Mouse (Mus musculus): Measurements from ENCODE around the gene Ptpra. TPM values are rescaled to one million over a fixed set of nuclear protein-coding genes. Genes with fewer than 3 reads are reported as not detected.

Ptpra gene
- polyA plus RNA-seq, 1 experiment: 1.2 TPM

DNA sequence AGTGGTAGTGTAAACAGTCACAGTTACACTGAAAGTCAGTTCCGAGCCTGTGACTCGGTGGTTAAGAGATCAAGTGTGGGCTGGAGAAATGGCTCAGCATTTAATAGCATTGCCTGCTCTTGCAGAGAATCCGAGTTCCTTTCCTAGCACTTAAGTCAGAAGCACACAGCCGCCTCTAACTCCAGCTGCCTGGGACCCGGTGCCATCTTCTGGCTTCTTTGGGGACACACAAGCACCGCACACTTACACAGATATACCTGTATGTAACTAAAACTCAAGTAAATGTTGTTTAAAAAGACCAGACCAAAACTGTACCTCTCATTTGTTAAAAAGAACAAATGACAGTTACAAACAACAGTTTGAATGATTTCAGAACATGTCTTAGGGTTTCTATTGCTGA, 78.4 kb downstream of the Ptpra start:
- Histone ChIP-seq H3K27me3 (ENCODE audit: control insufficient read depth) (no peaks in the 10 kb centered on the region), H3K36me3 (ENCODE audit: control insufficient read depth) (peaks cover 74% of the 10 kb centered on the region), H3K4me3 (replicated peaks) (no peak overlapping the region), H3K9me3 (ENCODE audit: control insufficient read depth, low read length) (no peaks in the 10 kb centered on the region), H3K4me1 (ENCODE audit: control insufficient read depth) (no peaks in the 10 kb centered on the region)
- TF ChIP-seq GATA1 (IDR thresholded peaks at IDR 0.05; ENCODE audit: low read length) (no peak), TAL1 (IDR thresholded peaks at IDR 0.05; ENCODE audit: low read length) (no peak)

DNA sequence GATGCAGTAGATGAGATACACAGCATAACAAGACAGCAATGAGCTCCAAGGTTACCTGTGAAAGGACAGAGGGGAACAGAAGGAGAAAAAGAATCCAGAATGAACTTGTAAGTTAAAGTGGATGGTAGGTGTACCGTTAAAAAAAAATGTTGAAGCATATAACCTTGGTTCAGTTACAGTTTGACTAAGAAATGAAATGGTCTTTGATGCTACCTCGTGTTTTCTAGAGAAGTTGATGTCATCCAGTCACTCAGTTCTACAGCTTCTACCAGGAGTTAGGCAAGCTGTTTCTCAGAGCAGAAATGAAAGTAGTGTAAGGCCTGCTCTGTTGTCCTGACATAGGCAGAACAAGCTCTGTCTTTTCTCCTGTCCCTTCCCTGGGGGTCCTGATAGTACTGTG, 79.2 kb downstream of the Ptpra start:
- H3K9me3 ChIP-seq (ENCODE audit: control insufficient read depth, low read length): no peaks in the 10 kb centered on the region
- peaks cover 73% of the 10 kb centered on the region for H3K36me3 ChIP-seq (ENCODE audit: control insufficient read depth)
- H3K27me3 ChIP-seq (ENCODE audit: control insufficient read depth): no peaks in the 10 kb centered on the region
- H3K4me1 ChIP-seq (ENCODE audit: control insufficient read depth): no peaks in the 10 kb centered on the region
- no peak overlapping the region for H3K4me3 ChIP-seq (replicated peaks)
- no peak for TF ChIP-seq TAL1 (IDR thresholded peaks at IDR 0.05; ENCODE audit: low read length)

- no peaks in the 10 kb centered on the region for H3K9me3 ChIP-seq (ENCODE audit: control insufficient read depth, low read length)
- no peaks in the 10 kb centered on the region for H3K27me3 ChIP-seq (ENCODE audit: control insufficient read depth)
- peaks cover 72% of the 10 kb centered on the region for H3K36me3 ChIP-seq (ENCODE audit: control insufficient read depth)
- TF ChIP-seq TAL1 (IDR thresholded peaks at IDR 0.05; ENCODE audit: low read length): no peak
- TF ChIP-seq GATA1 (IDR thresholded peaks at IDR 0.05; ENCODE audit: low read length): no peak
- no peaks in the 10 kb centered on the region for H3K4me1 ChIP-seq (ENCODE audit: control insufficient read depth)
- H3K4me3 ChIP-seq (replicated peaks): no peak overlapping the region
Measured at GRCm38 (mm10) chr2:130529925-130530324, 79.8 kb downstream of the Ptpra start.

DNA sequence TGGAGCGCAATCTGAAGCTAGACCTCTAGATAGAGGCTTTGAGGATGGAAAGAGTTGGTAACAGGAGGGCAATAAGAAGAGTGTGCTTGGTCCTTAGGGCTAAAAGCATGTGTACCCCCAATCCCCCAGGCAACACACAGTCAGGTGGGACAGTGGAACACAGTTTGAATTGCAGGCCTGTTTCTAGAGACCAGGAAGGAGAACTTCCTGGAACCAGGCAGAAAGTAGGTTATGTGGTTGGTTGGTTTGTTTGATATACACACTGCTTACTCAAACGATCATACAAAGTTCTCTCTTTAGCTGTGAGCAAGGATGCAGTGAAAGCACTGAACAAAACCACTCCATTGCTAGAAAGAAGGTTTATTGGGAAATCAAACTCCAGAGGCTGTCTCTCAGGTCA, 82.1 kb downstream of the Ptpra start:
- no peaks in the 10 kb centered on the region for H3K27me3 ChIP-seq (ENCODE audit: control insufficient read depth)
- H3K36me3 ChIP-seq (ENCODE audit: control insufficient read depth): peaks cover 77% of the 10 kb centered on the region
- no peaks in the 10 kb centered on the region for H3K9me3 ChIP-seq (ENCODE audit: control insufficient read depth, low read length)
- H3K4me1 ChIP-seq (ENCODE audit: control insufficient read depth): no peaks in the 10 kb centered on the region
- TF ChIP-seq GATA1 (IDR thresholded peaks at IDR 0.05; ENCODE audit: low read length) (no peak), TAL1 (IDR thresholded peaks at IDR 0.05; ENCODE audit: low read length) (no peak)
- H3K4me3 ChIP-seq (replicated peaks): no peak overlapping the region

DNA sequence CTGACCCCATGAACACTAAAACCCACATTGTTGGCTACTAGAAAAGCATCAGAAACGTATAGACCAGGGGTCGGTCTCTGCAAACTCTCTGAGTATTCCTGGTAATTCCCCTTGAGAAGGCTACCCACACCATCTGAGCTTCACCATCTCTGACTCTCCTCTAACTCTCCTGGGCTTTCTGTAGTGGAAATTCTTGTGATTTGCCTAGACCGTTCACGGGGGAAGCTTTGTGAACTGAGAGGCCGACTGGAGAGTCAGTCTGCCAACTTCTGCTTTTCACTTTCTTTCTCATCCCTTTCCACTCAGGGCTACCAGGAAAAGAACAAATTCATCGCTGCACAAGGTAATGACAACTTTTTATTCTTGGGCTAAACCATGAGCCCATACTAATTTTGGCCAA, 84.9 kb downstream of the Ptpra start:
- H3K4me3 ChIP-seq (replicated peaks): no peak overlapping the region
- no peaks in the 10 kb centered on the region for H3K4me1 ChIP-seq (ENCODE audit: control insufficient read depth)
- H3K36me3 ChIP-seq (ENCODE audit: control insufficient read depth): peaks cover 84% of the 10 kb centered on the region
- no peak for TF ChIP-seq GATA1 (IDR thresholded peaks at IDR 0.05; ENCODE audit: low read length)
- no peak for TF ChIP-seq TAL1 (IDR thresholded peaks at IDR 0.05; ENCODE audit: low read length)
- H3K9me3 ChIP-seq (ENCODE audit: control insufficient read depth, low read length): no peaks in the 10 kb centered on the region
- H3K27me3 ChIP-seq (ENCODE audit: control insufficient read depth): no peaks in the 10 kb centered on the region

DNA sequence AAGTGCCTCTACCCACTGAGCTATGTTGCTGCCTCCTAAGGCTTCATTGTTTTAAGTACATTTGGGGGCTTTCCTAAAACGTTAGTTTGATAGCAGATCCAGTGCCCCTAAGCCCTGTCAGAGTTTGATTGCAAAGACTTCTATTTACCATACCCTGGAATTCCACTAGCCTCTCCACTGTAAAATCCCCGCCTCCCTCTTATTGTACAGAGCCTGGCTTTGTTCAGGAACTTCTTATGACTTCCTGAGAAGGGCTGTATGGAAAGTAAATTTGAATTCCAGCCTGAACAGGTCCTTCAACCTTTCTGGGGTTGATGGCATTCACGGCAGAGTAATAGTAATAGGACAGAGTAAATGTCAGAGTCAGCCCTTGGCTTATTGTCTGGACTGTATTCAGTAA, 86.8 kb downstream of the Ptpra start:
- Histone ChIP-seq H3K36me3 (ENCODE audit: control insufficient read depth) (peaks cover 90% of the 10 kb centered on the region), H3K4me1 (ENCODE audit: control insufficient read depth) (no peaks in the 10 kb centered on the region), H3K9me3 (ENCODE audit: control insufficient read depth, low read length) (no peaks in the 10 kb centered on the region), H3K4me3 (replicated peaks) (no peak overlapping the region), H3K27me3 (ENCODE audit: control insufficient read depth) (no peaks in the 10 kb centered on the region)
- no peak for TF ChIP-seq TAL1 (IDR thresholded peaks at IDR 0.05; ENCODE audit: low read length)
- no peak for TF ChIP-seq GATA1 (IDR thresholded peaks at IDR 0.05; ENCODE audit: low read length)

DNA sequence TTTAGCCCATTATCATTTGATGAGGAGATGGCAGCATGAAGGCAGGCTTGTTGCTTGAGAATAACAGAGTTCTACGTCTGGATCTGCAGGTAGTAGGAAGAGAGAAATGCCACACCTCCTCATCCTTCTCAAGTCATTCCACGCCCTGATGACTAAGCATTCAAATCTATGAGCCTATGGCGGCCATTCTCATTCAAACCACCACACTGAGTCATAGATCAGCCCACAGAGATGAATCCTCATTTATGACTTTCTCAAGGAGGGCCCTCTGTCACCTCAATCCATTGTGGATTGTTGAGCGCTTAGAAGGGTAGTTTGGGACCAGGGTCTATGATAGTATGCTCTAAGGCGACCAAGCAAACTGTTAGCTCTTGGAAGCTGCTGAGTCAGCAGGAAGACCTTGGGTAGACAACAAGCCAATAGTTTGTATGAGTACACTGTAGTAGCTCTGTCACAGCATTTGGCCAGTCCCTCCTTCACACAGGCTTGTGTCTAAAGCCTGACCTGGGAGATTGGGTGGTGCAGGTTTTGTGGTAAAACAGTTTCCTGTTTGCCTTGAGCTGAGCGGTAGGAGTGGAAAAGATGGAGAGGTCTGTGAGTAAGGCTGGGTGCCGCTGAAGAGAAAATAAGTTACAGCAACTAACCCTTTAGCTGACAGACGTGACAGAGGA, 88.9 kb downstream of the Ptpra start:
- Histone ChIP-seq H3K27me3 (ENCODE audit: control insufficient read depth) (no peaks in the 10 kb centered on the region), H3K4me3 (replicated peaks) (no peak overlapping the region), H3K36me3 (ENCODE audit: control insufficient read depth) (peaks cover 93% of the 10 kb centered on the region), H3K9me3 (ENCODE audit: control insufficient read depth, low read length) (no peaks in the 10 kb centered on the region), H3K4me1 (ENCODE audit: control insufficient read depth) (no peaks in the 10 kb centered on the region)
- TF ChIP-seq GATA1 (IDR thresholded peaks at IDR 0.05; ENCODE audit: low read length): no peak
- TF ChIP-seq TAL1 (IDR thresholded peaks at IDR 0.05; ENCODE audit: low read length): no peak

- H3K36me3 ChIP-seq (ENCODE audit: control insufficient read depth): peaks cover 95% of the 10 kb centered on the region
- peaks cover under 1% of the 10 kb centered on the region for H3K4me1 ChIP-seq (ENCODE audit: control insufficient read depth)
- TF ChIP-seq GATA1 (IDR thresholded peaks at IDR 0.05; ENCODE audit: low read length) (no peak), TAL1 (IDR thresholded peaks at IDR 0.05; ENCODE audit: low read length) (no peak)
- no peaks in the 10 kb centered on the region for H3K27me3 ChIP-seq (ENCODE audit: control insufficient read depth)
- no peaks in the 10 kb centered on the region for H3K9me3 ChIP-seq (ENCODE audit: control insufficient read depth, low read length)
- H3K4me3 ChIP-seq (replicated peaks): no peak overlapping the region
Measured at GRCm38 (mm10) chr2:130540266-130540665, 90.2 kb downstream of the Ptpra start.

- TF ChIP-seq GATA1 (IDR thresholded peaks at IDR 0.05; ENCODE audit: low read length): no peak
- TF ChIP-seq TAL1 (IDR thresholded peaks at IDR 0.05; ENCODE audit: low read length): no peak
- peaks cover 13% of the 10 kb centered on the region for H3K4me1 ChIP-seq (ENCODE audit: control insufficient read depth)
- no peaks in the 10 kb centered on the region for H3K27me3 ChIP-seq (ENCODE audit: control insufficient read depth)
- no peaks in the 10 kb centered on the region for H3K9me3 ChIP-seq (ENCODE audit: control insufficient read depth, low read length)
- H3K4me3 ChIP-seq (replicated peaks): no peak overlapping the region
- peaks cover 95% of the 10 kb centered on the region for H3K36me3 ChIP-seq (ENCODE audit: control insufficient read depth)
Measured at GRCm38 (mm10) chr2:130546957-130547356, 96.9 kb downstream of the Ptpra start.

DNA sequence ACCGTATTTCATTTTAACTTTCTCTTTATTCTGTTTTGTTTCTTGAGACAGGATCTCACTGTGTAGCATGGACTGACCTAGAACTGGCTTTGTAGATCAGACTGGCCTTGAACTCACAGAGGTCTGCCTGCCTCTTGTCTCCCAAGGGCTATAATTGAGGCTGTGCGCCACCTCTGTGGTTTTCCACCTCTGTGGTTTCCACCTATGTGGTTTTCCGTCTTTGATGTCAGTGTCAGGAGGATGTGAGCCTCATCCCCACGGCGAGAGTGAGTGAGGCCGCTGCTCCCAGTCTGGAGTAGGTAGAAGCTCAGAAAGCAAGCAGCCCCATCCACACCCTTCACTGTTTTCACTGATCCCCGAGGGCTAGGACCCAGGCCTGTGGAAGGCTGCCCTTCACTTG, 104.8 kb downstream of the Ptpra start:
- H3K27me3 ChIP-seq (ENCODE audit: control insufficient read depth): no peaks in the 10 kb centered on the region
- no peak for TF ChIP-seq TAL1 (IDR thresholded peaks at IDR 0.05; ENCODE audit: low read length)
- no peak for TF ChIP-seq GATA1 (IDR thresholded peaks at IDR 0.05; ENCODE audit: low read length)
- no peaks in the 10 kb centered on the region; the same call in none of the 2 replicates for H3K4me1 ChIP-seq (ENCODE audit: control insufficient read depth)
- no peak overlapping the region for H3K4me3 ChIP-seq (replicated peaks)
- peaks cover 73% of the 10 kb centered on the region for H3K36me3 ChIP-seq (ENCODE audit: control insufficient read depth)
- H3K9me3 ChIP-seq (ENCODE audit: control insufficient read depth, low read length): no peaks in the 10 kb centered on the region
